Mouse (Mus musculus) liver, adult 2 months (tissue): ENCODE measurements at regions not wholly inside any gene's neighbourhood (a gene's known extent, or its start where the extent isn't known, plus 50 kb on each side); places are given as distances from the start of the nearest gene placed in this dataset.

Experiments
- DNase-seq: peaks from one replicate; pipeline ENCODE4 v3.0.0-alpha.2; 2011; ENCODE audit warnings: low read depth, low spot score; ENCODE audit errors: extremely low read depth
- H3K27ac ChIP-seq: fragments of 200-500 bp; replicated peaks from 2 replicates; pipeline ENCODE4 v1.5.1; 2012; ENCODE audit warnings: low read depth, mild to moderate bottlenecking, control low read depth, inconsistent platforms, low read length; ENCODE audit not compliant: insufficient read depth
- H3K27me3 ChIP-seq: fragments of 200-500 bp; 2 replicates; pipeline ENCODE4 v1.6.1; 2012; ENCODE audit warnings: mild to moderate bottlenecking, moderate library complexity, low read length, inconsistent platforms; ENCODE audit not compliant: control insufficient read depth, insufficient read depth
- H3K36me3 ChIP-seq: fragments of 200-500 bp; 2 replicates; pipeline ENCODE4 v1.6.1; 2012; ENCODE audit warnings: low read length, inconsistent platforms; ENCODE audit not compliant: control insufficient read depth, insufficient read depth
- H3K4me1 ChIP-seq: fragments of 200-500 bp; 2 replicates; pipeline ENCODE4 v1.6.1; 2011; ENCODE audit warnings: low read length; ENCODE audit not compliant: control insufficient read depth, insufficient read depth
- H3K4me3 ChIP-seq: fragments of 200-500 bp; 2 replicates; pipeline ENCODE4 v1.5.1; 2011; ENCODE audit warnings: low read depth, mild to moderate bottlenecking, control low read depth, low read length, moderate library complexity; ENCODE audit not compliant: insufficient read depth
- H3K79me2 ChIP-seq: fragments of 200-500 bp; 2 replicates; pipeline ENCODE4 v1.6.1; 2012; ENCODE audit warnings: inconsistent platforms, mild to moderate bottlenecking, low read length, moderate library complexity; ENCODE audit not compliant: control insufficient read depth, insufficient read depth
- H3K9ac ChIP-seq: fragments of 200-500 bp; 2 replicates; pipeline ENCODE4 v1.6.1; 2012; ENCODE audit warnings: low read depth, mild to moderate bottlenecking, control low read depth, inconsistent platforms, low read length
- CTCF ChIP-seq: fragments of 200-500 bp; IDR thresholded peaks from 2 replicates; pipeline ENCODE4 v1.5.1; 2011; ENCODE audit warnings: low read depth, low read length, control low read depth
- POLR2A ChIP-seq: fragments of 200-500 bp; IDR thresholded peaks from 2 replicates; pipeline ENCODE4 v1.6.1; 2011; ENCODE audit warnings: low read length, control low read depth; ENCODE audit not compliant: insufficient read depth; ENCODE audit errors: extremely low read depth
- WGBS: fragments of 180-500 bp; shearing (Covaris S2); methylation state at CpG from one replicate; pipeline ENCODE4 v1.1.7; 2018; 5-methylcytosine and 5-hydroxymethylcytosine counted together

- TF ChIP-seq POLR2A (no peak), CTCF (no peak)
- H3K4me1 ChIP-seq: peaks cover 4% of the 10 kb centered on the region; the same call in 1 of the 2 replicates
- no peaks in the 10 kb centered on the region for H3K79me2 ChIP-seq
- H3K27me3 ChIP-seq: no peaks in the 10 kb centered on the region
- H3K27ac ChIP-seq: no peak overlapping the region
- 49% methylated on average over 2 of the region's 2 CpGs for WGBS
- H3K9ac ChIP-seq: no peak overlapping the region
- no peak for DNase-seq
- no peak overlapping the region for H3K4me3 ChIP-seq
- no peaks in the 10 kb centered on the region for H3K36me3 ChIP-seq
These were observed 306.5 kb upstream of the Kynu start for GRCm38 (mm10) chr2:43248671-43249070.

GRCm38 (mm10) chr2:43254709-43255108 is 300.4 kb upstream of the Kynu start:
- Histone ChIP-seq H3K27ac (no peak overlapping the region), H3K36me3 (no peaks in the 10 kb centered on the region), H3K9ac (no peak overlapping the region), H3K27me3 (no peaks in the 10 kb centered on the region), H3K4me1 (no peaks in the 10 kb centered on the region), H3K79me2 (no peaks in the 10 kb centered on the region), H3K4me3 (no peak overlapping the region)
- TF ChIP-seq POLR2A (no peak), CTCF (no peak)
- 69% methylated on average over 3 of the region's 3 CpGs for WGBS
- DNase-seq: no peak

- no peak for TF ChIP-seq POLR2A
- no peak for TF ChIP-seq CTCF
- DNase-seq: peak; percentile 3
- no peaks in the 10 kb centered on the region for H3K27me3 ChIP-seq
These were observed 284.3 kb upstream of the Kynu start for GRCm38 (mm10) chr2:43270802-43271201.

GRCm38 (mm10) chr2:43272080-43272479 is 283.0 kb upstream of the Kynu start:
- Histone ChIP-seq H3K4me1 (no peaks in the 10 kb centered on the region), H3K36me3 (no peaks in the 10 kb centered on the region), H3K4me3 (no peak overlapping the region), H3K27me3 (no peaks in the 10 kb centered on the region), H3K9ac (no peak overlapping the region), H3K27ac (no peak overlapping the region), H3K79me2 (no peaks in the 10 kb centered on the region)
- WGBS: 78% methylated on average over 9 of the region's 9 CpGs
- TF ChIP-seq POLR2A (no peak), CTCF (no peak)
- no peak for DNase-seq

More at GRCm38 (mm10) chr2:43270802-43271201, 284.3 kb upstream of the Kynu start:
- Histone ChIP-seq H3K4me1 (no peaks in the 10 kb centered on the region), H3K27ac (no peak overlapping the region), H3K36me3 (no peaks in the 10 kb centered on the region), H3K79me2 (no peaks in the 10 kb centered on the region), H3K9ac (no peak overlapping the region), H3K4me3 (no peak overlapping the region)
- 89% methylated on average over 1 of the region's 1 CpGs for WGBS

- Histone ChIP-seq H3K36me3 (no peaks in the 10 kb centered on the region), H3K4me1 (no peaks in the 10 kb centered on the region), H3K79me2 (no peaks in the 10 kb centered on the region), H3K4me3 (no peak overlapping the region), H3K27me3 (no peaks in the 10 kb centered on the region), H3K9ac (no peak overlapping the region), H3K27ac (no peak overlapping the region)
- WGBS: 69% methylated on average over 2 of the region's 2 CpGs
- DNase-seq: no peak
- TF ChIP-seq POLR2A (no peak), CTCF (no peak)
These were observed 281.1 kb upstream of the Kynu start for GRCm38 (mm10) chr2:43274012-43274411.

GRCm38 (mm10) chr2:43295801-43296200 is 259.3 kb upstream of the Kynu start:
- Histone ChIP-seq H3K9ac (no peak overlapping the region), H3K27me3 (no peaks in the 10 kb centered on the region), H3K79me2 (no peaks in the 10 kb centered on the region), H3K4me1 (no peaks in the 10 kb centered on the region), H3K36me3 (no peaks in the 10 kb centered on the region), H3K27ac (no peak overlapping the region), H3K4me3 (no peak overlapping the region)
- TF ChIP-seq CTCF: no peak
- DNase-seq: peak; percentile 90
- 32% methylated on average over 2 of the region's 2 CpGs for WGBS
